Mouse (Mus musculus) heart, adult 9 months (tissue): ENCODE measurements around the gene Dock3.

ENCODE experiments used
- DNase-seq, 2 experiments: peaks; one replicate each; pipeline ENCODE4 v3.0.0; 2022; ENCODE audit warnings: low spot score in 2 of 2

Dock3 gene

GRCm38 (mm10) chr9:106888346-106888745, 343.4 kb downstream of the Dock3 start:
- no peak for DNase-seq

- DNase-seq = peak; percentile 98
These were observed 344.6 kb downstream of the Dock3 start, which contains the start of gene Rbm15b for GRCm38 (mm10) chr9:106886828-106887702. TSS of gene Rbm15b (minus strand) at chr9:106887428.

DNA sequence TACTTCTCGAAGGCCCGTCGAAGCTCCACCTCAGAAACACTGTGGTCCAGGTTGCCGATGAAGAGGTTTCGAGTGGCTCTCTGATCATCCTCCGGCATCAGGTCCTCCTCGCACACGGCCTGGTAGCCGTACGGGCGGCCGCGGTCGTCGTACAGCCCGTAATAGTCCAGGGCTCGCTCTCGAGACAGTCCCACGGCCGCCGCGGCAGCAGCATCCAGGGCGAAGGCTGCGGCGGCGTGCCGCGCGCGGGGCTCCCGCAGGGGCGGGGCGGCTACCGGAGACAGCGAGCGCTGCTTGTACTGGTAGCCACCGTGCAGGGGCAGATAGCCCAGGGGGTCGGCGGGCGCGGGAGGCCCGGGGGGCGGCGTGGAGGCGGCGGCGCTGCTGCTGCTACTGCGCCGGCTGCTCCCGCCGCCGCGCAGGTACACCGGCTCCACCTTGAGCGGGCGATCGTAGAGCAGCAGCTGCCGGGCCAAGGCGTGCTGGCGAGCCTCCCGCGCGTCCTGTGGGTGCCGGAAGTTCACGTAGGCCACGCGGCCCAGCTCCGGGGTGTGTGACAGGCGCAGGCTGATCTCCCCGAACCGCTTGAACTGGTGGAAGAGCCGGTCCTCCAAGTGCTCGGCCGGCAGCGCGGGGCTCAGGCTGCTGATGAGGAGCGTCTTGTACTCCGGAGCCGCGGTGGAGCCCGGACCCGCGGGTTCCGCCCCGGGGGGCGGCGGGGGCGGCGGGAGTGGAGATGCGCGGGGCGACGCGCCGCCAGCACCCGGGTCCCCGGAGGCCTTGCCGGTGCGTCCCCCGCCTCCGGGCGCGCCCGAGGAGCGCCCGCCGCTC, 345.6 kb downstream of the Dock3 start:
- peak in 1 of 2 experiments; percentile 27 for DNase-seq

- no peak for DNase-seq
These were observed 346.5 kb downstream of the Dock3 start for GRCm38 (mm10) chr9:106884996-106885900.

DNA sequence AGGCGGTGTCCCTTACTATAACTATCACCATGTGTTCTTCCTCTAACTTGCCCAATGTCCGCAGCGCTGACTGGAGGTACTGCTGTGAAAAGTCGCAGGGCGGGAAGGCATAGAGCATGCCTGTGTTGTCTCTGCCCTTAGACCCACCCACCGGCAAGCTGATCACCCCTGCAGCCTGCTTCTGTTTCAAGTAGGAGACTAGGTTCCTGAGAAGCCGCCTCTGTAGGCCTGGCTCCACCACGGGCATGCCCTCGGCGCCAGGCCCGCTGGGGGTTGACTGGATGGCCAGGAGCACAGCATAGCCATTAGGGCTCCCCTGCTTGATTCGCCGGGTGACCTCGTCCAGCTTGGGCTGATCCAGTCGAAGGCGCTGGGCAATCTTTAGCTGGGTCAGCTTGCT, 347.4 kb downstream of the Dock3 start:
- DNase-seq = no peak

- DNase-seq = no peak
These were observed 348.6 kb downstream of the Dock3 start for GRCm38 (mm10) chr9:106883085-106883484.

- DNase-seq = no peak
These were observed 349.5 kb downstream of the Dock3 start for GRCm38 (mm10) chr9:106882176-106882575.

DNA sequence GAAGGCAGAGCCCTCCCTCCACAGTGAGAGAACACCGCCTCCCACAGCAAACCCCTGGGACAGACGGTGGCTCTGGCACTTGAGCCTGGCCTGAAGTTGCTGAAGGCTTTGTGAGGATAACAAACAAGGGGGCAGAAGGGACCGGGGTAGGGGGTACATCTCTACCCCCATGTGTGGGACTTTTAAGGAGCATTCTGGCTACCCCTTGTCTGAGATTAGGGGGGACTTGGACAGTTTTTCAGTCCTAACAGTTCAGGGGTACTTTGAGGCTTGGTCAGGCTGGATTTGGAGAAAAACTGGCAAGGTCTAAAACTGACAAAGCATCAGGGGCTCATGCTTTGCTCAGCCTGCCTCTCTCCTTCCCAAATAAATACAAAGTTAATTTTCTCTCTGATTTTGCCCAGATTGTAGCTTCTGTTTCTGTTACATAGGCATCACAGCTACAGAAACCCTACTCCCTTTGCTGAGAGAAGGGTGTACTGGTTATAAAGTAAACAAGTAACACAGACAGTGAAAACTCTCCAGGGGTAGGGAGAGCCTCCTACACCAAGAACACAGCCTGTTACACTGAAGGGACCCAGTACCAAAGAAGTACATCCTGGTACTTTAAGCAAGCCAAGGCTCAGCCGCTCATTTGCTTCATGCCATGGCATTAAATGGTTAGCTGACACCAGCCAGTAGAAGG, 350.5 kb downstream of the Dock3 start:
- DNase-seq = no peak

- DNase-seq = no peak
These were observed 352.2 kb downstream of the Dock3 start for GRCm38 (mm10) chr9:106879471-106879870.

GRCm38 (mm10) chr9:106876666-106877065, 355.0 kb downstream of the Dock3 start:
- DNase-seq = no peak

- no peak for DNase-seq
These were observed 357.5 kb downstream of the Dock3 start for GRCm38 (mm10) chr9:106874216-106874615.

- DNase-seq = no peak
These were observed 373.7 kb downstream of the Dock3 start for GRCm38 (mm10) chr9:106858036-106858435.

DNA sequence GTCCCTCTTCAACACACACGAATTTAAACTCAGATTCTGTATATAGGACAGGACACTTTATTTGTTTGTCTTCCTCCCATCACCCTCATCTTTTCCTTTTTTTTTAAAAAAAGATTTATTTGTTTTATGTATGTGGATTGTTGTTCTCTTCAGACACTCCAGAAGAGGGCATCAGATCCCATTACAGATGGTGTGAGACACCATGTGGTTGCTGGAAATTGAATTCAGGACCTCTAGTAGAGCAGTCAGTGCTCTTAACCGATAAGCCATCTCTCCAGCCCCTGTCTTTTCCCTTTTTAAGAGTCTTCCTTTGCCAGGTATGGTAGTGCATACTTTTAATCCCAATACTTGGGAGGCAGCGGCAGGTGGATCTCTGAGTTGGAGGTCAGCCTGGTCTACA, 375.0 kb downstream of the Dock3 start:
- no peak for DNase-seq
